Mouse (Mus musculus) adrenal gland, postnatal 25 days (tissue): ENCODE data around the gene Ctf2. TPM values are rescaled to one million over a fixed set of nuclear protein-coding genes. Genes with fewer than 3 reads are reported as not detected.
"Not testable (repeated sequence)": the region's sequence is repeated elsewhere in the genome, so short reads cannot be mapped to it uniquely, and the experiment has no call there.

ENCODE experiments used
- DNase-seq: peaks from one replicate; pipeline ENCODE4 v3.0.0; 2021; ENCODE audit warnings: mixed read lengths
- total RNA-seq: library from RNA; stranded (reverse); gene quantifications from 2 replicates; pipeline ENCODE4 v1.2.3, GENCODE M21; 2021

Ctf2 gene
- total RNA-seq, 1 experiment from 2014 or later, result not detected

DNA sequence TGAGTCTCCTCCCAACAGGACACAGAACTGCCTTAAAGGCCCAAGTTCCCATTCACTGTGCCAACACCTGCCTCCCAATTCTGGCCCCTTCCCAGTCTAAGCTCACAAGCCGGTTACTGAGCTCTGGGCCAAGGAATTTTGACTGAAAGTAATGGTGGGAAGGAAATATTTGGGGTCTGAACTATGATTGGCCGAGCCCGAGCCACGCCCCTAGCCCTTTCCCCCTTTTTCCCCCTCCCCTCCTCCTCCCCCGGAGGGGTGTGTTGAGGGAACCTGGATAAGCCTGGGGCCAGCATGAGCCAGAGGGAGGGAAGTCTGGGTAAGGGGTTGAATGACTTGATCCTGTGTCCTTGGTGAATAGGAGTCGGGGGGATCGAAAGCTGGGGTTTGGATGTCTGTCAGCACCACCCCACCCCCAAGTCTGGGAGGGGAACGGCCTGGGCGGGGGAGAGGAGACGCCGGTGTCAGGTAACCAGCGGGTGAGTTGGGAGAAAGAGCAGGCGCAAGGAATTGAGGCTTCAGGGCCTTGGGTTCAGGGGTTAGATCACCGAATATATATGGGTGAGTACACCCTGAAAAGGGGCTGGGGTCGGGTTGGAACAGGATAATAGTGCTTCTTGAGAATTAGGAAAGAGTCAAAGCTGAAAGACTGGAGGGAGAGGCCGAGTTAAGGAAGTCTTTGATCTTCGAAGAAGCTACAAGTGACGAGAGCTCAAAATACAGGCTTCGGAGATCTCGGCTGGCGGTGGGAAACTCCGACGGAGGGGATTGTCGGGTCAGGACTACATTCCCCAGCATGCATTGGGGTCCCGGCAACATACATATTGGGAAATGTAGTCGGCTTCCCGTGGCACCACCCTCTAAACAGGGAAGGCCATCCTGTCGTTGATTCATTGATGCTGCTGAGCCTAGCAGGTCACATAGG lies 19.2 kb downstream of the Ctf2 start, which contains the start of gene Ctf1:
Gene Ctf1, plus strand, starts transcription at position 276 of the 925 bp plus-strand sequence.
- DNase-seq, result peak; percentile 71

DNA sequence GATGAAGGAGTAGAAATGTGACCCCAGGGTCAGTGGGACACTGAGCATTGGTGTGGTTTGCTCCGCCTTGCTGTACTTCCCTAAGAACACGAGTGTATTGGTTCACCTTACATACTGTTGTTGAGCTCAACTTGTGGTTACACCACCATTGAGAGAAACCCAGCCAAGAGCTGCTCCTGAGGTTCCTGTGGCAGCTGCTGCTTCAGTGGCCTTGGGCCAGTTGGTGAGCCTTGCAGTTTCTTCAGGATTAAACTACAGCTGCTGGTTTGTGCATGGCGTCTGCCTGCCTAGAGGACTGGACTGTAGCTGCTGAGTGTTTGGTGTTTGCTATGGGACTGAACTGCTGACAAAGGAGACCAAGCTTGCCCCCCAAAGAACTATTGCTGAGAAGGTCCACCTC lies 20.5 kb downstream of the Ctf2 start:
- DNase-seq, result no peak

- DNase-seq, result no peak
These were observed 20.9 kb downstream of the Ctf2 start for GRCm38 (mm10) chr7:127711031-127711430.

DNA sequence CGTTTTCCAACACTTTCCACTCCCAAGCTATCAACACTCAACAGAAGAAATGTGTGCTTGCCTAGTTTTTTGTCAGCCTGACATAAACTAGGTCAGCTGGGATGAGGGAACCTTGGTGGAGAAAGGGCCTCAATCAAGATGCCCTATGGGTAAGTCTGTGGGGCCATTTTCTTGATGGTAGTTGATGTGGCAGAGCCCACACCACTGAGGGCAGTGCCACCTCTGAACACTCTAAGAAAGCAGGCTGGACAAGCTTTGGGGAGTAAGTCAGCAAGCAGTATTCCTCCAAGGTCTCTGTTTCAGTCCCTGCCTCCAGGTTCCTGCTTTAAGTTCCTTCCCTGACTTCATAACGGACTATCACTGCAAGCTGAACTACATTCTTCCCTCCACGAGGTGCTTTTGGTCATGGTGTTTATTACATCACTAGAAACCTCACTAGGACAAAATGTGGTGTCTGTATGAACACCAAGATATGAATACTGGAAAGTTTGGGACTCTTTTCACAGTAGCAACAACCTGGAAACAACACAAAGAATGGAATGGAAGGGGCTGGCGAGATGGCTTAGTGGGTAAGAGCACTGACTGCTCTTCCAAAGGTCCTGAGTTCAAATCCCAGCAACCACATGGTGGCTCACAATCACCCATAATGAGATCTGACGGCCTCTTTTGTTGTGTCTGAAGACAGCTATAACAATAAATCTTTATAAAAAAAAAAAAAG lies 22.5 kb downstream of the Ctf2 start:
- no peak for DNase-seq

- DNase-seq, result peak; percentile 91
These were observed 23.5 kb downstream of the Ctf2 start, which contains the start of gene Bcl7c for GRCm38 (mm10) chr7:127708207-127709078. Bcl7c (minus strand) TSS chr7:127708933.

GRCm38 (mm10) chr7:127707957-127708206 lies 24.1 kb downstream of the Ctf2 start:
- DNase-seq, result no peak

DNA sequence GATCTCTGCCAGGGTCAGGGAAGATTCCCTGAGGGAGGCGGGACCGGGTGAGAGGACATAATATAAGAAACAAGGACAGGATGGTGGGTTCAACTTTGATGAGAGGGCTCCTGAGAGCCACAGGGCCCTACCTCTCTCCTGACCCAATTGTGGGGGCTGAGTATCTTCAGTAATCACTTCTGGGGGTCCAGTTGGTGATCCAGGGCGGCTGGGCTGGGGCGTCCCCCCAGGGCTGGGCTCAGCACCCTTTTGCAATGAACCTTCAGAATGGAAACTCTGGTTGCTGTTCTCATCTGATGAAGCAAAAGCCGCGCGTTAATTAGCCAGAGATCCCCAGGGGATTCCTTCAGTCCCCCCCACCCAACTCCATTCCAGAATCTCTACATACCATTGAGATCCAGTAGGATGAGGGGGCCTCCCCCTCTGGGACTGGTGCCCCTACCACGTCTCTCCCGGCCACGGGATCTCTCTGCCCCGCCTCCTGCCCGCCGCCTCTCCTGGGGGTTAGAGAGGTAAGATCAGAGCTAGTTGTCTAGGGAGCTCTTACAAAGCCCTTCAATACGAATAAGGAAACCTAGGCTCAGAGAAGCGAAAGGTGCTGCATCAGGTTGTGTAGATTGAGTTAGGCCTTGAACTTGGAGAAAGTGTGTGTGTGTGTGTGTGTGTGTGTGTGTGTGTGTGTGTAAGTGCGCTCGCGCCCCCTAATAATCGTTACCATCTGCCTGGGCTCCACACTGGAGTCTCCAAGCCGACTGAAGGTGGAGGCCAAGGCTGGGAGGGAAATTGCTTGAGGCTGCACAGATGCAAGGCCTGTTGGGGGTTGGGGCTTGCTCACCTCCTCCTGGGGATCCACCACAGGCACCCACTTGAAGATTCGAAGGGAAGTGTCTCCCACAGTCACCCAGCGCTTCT lies 24.7 kb downstream of the Ctf2 start:
- DNase-seq, result peak; percentile 30

DNA sequence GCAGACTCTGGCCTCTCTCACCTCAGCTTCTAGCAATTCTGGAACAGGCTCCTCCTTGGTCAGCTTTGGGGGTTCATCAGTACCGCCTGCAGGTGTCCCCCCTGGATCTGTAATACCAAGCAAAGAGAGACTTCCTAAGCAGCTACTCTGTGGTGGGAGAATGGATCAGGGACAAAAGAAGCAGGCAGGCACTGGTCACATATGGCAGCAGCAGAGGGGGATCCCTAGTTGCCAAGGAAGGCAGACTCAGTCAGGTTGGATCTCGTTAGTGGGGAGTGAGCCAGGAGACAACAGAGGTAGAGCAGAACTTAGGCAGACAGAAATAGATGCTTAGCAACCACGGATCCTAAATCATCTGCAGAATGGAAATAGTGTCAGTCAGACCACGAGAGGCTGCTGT lies 26.3 kb downstream of the Ctf2 start:
- DNase-seq, result no peak

- DNase-seq, result no peak
These were observed 27.4 kb downstream of the Ctf2 start for GRCm38 (mm10) chr7:127704598-127704997.

DNA sequence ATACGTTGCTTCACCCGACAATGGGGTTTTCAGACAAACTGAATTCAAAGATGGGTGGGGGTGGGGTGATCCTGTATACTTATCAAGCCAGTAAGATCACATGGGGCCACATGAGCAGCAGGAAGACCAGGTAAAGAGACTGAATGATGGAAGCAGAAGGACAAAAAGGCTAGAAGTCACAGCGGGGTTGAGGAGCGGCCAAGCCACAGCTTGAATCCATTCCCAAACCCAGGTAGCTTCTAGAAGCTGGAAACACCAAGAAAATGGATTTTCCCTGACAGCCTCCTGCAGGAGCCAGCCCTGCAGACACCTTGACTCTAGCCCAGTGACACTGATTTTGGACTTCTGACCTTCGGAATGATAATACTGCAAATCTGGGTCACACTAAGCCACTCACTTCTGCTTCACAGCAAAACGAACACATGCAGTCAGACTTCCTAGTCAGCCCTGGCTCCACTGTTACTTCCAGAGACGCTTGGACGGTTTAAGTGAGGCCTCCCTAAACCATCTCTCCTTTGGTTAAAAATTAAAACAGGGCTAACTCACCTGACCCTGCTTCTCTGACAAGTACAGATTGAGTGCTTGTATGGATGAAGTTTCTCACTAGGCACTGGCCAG lies 28.3 kb downstream of the Ctf2 start:
- DNase-seq, result no peak

GRCm38 (mm10) chr7:127700712-127701331 lies 31.1 kb downstream of the Ctf2 start:
- DNase-seq, result no peak

- no peak for DNase-seq
These were observed 33.0 kb downstream of the Ctf2 start for GRCm38 (mm10) chr7:127698986-127699385.

GRCm38 (mm10) chr7:127693730-127694129 lies 38.2 kb downstream of the Ctf2 start:
- DNase-seq, result not testable (repeated sequence)

DNA sequence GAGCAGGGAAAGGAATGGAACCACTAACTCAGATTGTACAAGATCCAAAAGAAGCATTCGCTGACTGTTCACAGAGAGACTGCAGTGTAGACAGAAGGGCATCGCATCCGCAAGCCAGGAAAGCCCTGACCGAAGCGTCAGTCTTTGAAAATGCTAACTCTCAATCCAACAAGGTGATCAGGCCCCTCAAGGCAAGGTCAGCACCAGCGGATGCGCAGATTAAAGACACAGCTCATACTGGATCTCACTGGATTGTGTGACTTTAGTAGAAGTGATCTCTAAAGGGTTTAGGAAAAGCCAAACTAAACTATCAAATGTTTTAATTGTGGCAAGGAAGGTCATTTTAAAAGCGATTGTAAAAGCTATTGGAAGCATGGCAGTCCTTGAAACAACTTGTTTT lies 38.7 kb downstream of the Ctf2 start:
- no peak for DNase-seq

DNA sequence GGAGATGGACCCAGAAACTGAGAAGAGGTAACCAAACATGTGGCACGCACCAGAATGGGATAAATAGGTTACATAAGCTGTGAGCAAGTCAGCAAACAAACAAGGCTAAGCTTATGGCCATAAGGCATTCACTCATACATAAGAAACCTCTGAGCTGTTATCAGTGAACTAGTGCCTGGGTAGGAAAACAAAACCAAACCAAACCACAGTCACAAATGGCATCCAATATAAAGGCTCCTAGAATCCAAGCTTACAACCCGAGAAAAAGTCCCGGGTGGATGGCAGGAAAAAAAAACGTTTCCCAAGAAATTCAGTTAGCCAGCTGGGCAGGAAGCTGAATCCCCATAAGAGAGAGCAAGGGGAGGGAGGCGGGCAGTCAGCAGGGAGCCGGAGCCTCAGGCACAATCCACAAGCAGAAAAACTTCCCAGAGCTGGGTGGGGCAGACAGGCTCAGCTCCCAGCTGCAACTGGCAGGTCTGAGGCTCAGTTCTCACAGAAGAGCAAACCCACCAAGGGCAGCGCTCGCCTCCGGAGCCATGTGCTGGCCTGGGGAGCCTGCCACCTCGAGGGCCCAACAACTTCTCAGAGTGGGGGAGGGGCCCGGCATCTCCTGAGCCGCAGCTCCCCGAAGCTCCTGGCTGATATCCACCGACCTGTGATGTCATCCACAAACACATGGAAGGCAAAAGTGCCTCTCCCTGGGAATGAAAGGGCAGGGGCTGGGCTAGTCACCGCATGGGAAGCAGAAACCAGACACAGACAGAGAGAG lies 40.6 kb downstream of the Ctf2 start:
- DNase-seq, result peak; percentile 80

DNA sequence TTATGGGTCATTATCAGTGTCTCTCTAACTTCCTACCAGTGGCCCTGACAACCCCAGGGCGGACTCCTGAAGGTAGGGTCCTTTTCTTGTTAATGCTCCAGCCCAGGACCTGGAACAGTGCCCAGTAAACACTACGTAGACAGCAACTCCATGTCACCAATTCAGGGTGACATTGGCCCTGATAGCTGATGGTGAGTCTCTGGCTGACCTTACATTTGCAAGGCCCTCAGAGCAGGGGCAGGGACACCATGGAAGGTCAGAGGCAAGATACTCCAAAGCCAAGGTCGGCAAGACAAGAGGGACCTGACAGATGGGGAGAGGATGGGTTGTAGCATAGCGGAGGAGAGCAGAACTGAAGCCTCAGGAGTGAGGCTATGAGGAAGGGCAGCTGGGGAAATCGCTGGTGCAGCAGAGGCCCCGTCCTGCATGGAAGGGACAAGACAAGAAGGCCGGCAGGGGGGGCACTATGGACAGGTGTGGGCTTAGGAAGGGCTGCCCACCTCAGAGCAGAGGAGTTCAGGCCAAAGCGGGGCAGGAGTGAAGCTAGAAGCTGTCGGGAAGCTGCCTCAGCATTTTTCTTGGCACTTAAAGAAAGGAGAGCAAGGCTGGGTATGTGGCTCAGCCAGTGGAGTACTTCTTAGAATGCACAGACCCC lies 42.2 kb downstream of the Ctf2 start:
- DNase-seq, result no peak

- no peak for DNase-seq
These were observed 43.0 kb downstream of the Ctf2 start for GRCm38 (mm10) chr7:127688935-127689334.

- DNase-seq, result no peak
These were observed 45.1 kb downstream of the Ctf2 start for GRCm38 (mm10) chr7:127686740-127687449.
